Mouse (Mus musculus): ENCODE results near the gene Adk.

- TF ChIP-seq CHD1 (IDR thresholded peaks at IDR 0.05; ENCODE audit: low read depth, low read length) (no peak), MAX (IDR thresholded peaks at IDR 0.05; ENCODE audit: low read length) (no peak), CTCF (IDR thresholded peaks at IDR 0.05 in 2 of 3, conservative IDR thresholded peaks at IDR 0.05 in 1 of 3; ENCODE audit: control insufficient read depth in 1 of 3, insufficient read depth in 1 of 3, low read depth in 2 of 3, low read length in 3 of 3, poor library complexity in 1 of 3, severe bottlenecking in 1 of 3) (no peak), MYB (IDR thresholded peaks at IDR 0.05; ENCODE audit: low read depth, low read length) (no peak), POLR2A (IDR thresholded peaks at IDR 0.05; ENCODE audit: control insufficient read depth in 1 of 2, insufficient read depth in 1 of 2, low read depth in 1 of 2, low read length in 2 of 2, poor library complexity in 1 of 2) (no peak), TCF12 (IDR thresholded peaks at IDR 0.05; ENCODE audit: low read depth, low read length) (no peak), USF2 (IDR thresholded peaks at IDR 0.05; ENCODE audit: borderline replicate concordance in 1 of 2, insufficient read depth in 1 of 2, low read depth in 1 of 2, low read length in 2 of 2) (no peak), TBP (IDR thresholded peaks at IDR 0.05; ENCODE audit: low read depth, low read length) (no peak)
Observed at GRCm38 (mm10) chr14:21223456-21223855, 171.1 kb downstream of the Adk start.
